Mouse (Mus musculus) CH12.LX (cell line): ENCODE results near the gene Smcr8. TPM values are rescaled to one million over a fixed set of nuclear protein-coding genes. Genes with fewer than 3 reads are reported as not detected.

Experiments used
- DNase-seq: peaks from one replicate; pipeline ENCODE4 v3.0.0-alpha.2; 2013; ENCODE audit errors: extremely low read depth
- H3K27ac ChIP-seq: 2 replicates; pipeline ENCODE4 v1.5.1; 2012; ENCODE audit warnings: low read depth, mild to moderate bottlenecking, control low read depth, moderate library complexity; ENCODE audit not compliant: insufficient read depth
- H3K27me3 ChIP-seq: replicated peaks from 2 replicates; pipeline ENCODE3; 2012; ENCODE audit warnings: inconsistent platforms
- H3K36me3 ChIP-seq, 2 experiments: replicated peaks in 1 of 2; 2 replicates each; pipeline versions ENCODE3 to v1.6.1; 2012; ENCODE audit warnings: inconsistent platforms in 1 of 2, low read length in 1 of 2, mild to moderate bottlenecking in 1 of 2, mixed read lengths in 1 of 2, moderate library complexity in 1 of 2; ENCODE audit not compliant: control insufficient read depth in 1 of 2, insufficient read depth in 1 of 2
- H3K4me1 ChIP-seq, 2 experiments: 2 replicates each; pipeline ENCODE4 v1.6.1; 2012; ENCODE audit warnings: inconsistent platforms in 1 of 2, moderate library complexity in 1 of 2; ENCODE audit not compliant: insufficient read depth in 2 of 2, control insufficient read depth in 1 of 2
- H3K4me2 ChIP-seq: 2 replicates; pipeline ENCODE4 v1.6.1; 2012; ENCODE audit warnings: low read depth, mild to moderate bottlenecking, control low read depth; ENCODE audit not compliant: poor library complexity, insufficient read depth, severe bottlenecking
- H3K4me3 ChIP-seq, 3 experiments: fragments of 150-350 bp in 1 of 3; sonication (generic) in 1 of 3; replicated peaks in 1 of 3; 2 replicates each; pipeline versions ENCODE3 to v1.5.1; 2011 to 2012; ENCODE audit warnings: low read depth in 2 of 3, low read length in 2 of 3, mild to moderate bottlenecking in 2 of 3, moderate library complexity in 2 of 3, control low read depth in 1 of 3, improper control_type of control experiment in 1 of 3, inconsistent platforms in 1 of 3, mixed read lengths in 1 of 3; ENCODE audit not compliant: poor library complexity in 1 of 3
- H3K79me2 ChIP-seq: replicated peaks from 2 replicates; pipeline ENCODE4 v1.6.1; 2012; ENCODE audit warnings: mild to moderate bottlenecking, moderate library complexity; ENCODE audit not compliant: control insufficient read depth, poor library complexity, insufficient read depth, severe bottlenecking; ENCODE audit errors: extremely low read depth
- H3K9ac ChIP-seq: 2 replicates; pipeline ENCODE4 v1.6.1; 2012; ENCODE audit warnings: low read depth, mild to moderate bottlenecking, control low read depth, moderate library complexity; ENCODE audit not compliant: insufficient read depth
- H3K9me3 ChIP-seq: replicated peaks from 2 replicates; pipeline ENCODE3; 2012; ENCODE audit warnings: low read length, inconsistent platforms, mixed read lengths
- BHLHE40 ChIP-seq: IDR thresholded peaks from 2 replicates; pipeline ENCODE4 v1.6.1; 2011; ENCODE audit warnings: mild to moderate bottlenecking, low read depth, low read length, improper control_type of control experiment
- CHD1 ChIP-seq: IDR thresholded peaks from 2 replicates; pipeline ENCODE4 v1.6.1; 2012; ENCODE audit warnings: low read depth, low read length, improper control_type of control experiment, inconsistent platforms
- CTCF ChIP-seq, 2 experiments: IDR thresholded peaks in 1 of 2; conservative IDR thresholded peaks in 1 of 2; 2 replicates each; pipeline ENCODE4 v1.5.1; 2011 to 2012; ENCODE audit warnings: low read depth in 2 of 2, low read length in 2 of 2, improper control_type of control experiment in 1 of 2, inconsistent platforms in 1 of 2, mild to moderate bottlenecking in 1 of 2, moderate library complexity in 1 of 2
- E2F4 ChIP-seq: IDR thresholded peaks from 2 replicates; pipeline ENCODE4 v1.6.1; 2011; ENCODE audit warnings: low read depth, low read length, improper control_type of control experiment; ENCODE audit not compliant: insufficient replicate concordance
- ELF1 ChIP-seq: IDR thresholded peaks from 2 replicates; pipeline ENCODE4 v1.6.1; 2014; ENCODE audit warnings: low read depth, mild to moderate bottlenecking, inconsistent platforms, low read length, improper control_type of control experiment
- EP300 ChIP-seq: IDR thresholded peaks from 2 replicates; pipeline ENCODE4 v1.6.1; 2011; ENCODE audit warnings: low read length, improper control_type of control experiment
- ETS1 ChIP-seq: conservative IDR thresholded peaks from 2 replicates; pipeline ENCODE4 v1.6.1; 2012; ENCODE audit warnings: low read depth, mild to moderate bottlenecking, inconsistent platforms, low read length, improper control_type of control experiment, moderate library complexity
- GABPA ChIP-seq: IDR thresholded peaks from 2 replicates; pipeline ENCODE4 v1.6.1; 2012; ENCODE audit warnings: low read depth, low read length, improper control_type of control experiment, inconsistent platforms; ENCODE audit not compliant: insufficient replicate concordance
- IRF4 ChIP-seq: IDR thresholded peaks from 2 replicates; pipeline ENCODE4 v1.6.1; 2014; ENCODE audit warnings: low read depth, mild to moderate bottlenecking, inconsistent platforms, low read length, improper control_type of control experiment
- JUN ChIP-seq: IDR thresholded peaks from 2 replicates; pipeline ENCODE4 v1.6.1; 2011; ENCODE audit warnings: low read depth, mild to moderate bottlenecking, low read length, improper control_type of control experiment, moderate library complexity; ENCODE audit not compliant: insufficient read depth
- MAFK ChIP-seq: IDR thresholded peaks from 2 replicates; pipeline ENCODE4 v1.6.1; 2011; ENCODE audit warnings: low read length, improper control_type of control experiment; ENCODE audit not compliant: insufficient replicate concordance
- MAX ChIP-seq: IDR thresholded peaks from 2 replicates; pipeline ENCODE4 v1.6.1; 2011; ENCODE audit warnings: low read length, improper control_type of control experiment
- MEF2A ChIP-seq: IDR thresholded peaks from 2 replicates; pipeline ENCODE4 v1.6.1; 2014; ENCODE audit warnings: low read depth, mild to moderate bottlenecking, inconsistent platforms, low read length, improper control_type of control experiment, borderline replicate concordance
- MXI1 ChIP-seq: IDR thresholded peaks from 2 replicates; pipeline ENCODE4 v1.6.1; 2011; ENCODE audit warnings: mild to moderate bottlenecking, low read depth, low read length, improper control_type of control experiment
- MYC ChIP-seq: IDR thresholded peaks from 2 replicates; pipeline ENCODE4 v1.6.1; 2011; ENCODE audit warnings: low read depth, mild to moderate bottlenecking, improper control_type of control experiment, low read length
- NRF1 ChIP-seq: IDR thresholded peaks from 2 replicates; pipeline ENCODE4 v1.6.1; 2014; ENCODE audit warnings: low read depth, mild to moderate bottlenecking, inconsistent platforms, low read length, improper control_type of control experiment, moderate library complexity
- PAX5 ChIP-seq: IDR thresholded peaks from 2 replicates; pipeline ENCODE4 v1.6.1; 2012; ENCODE audit warnings: low read length, inconsistent platforms, mixed read lengths
- POLR2A ChIP-seq: IDR thresholded peaks from 2 replicates; pipeline ENCODE4 v1.6.1; 2011; ENCODE audit warnings: low read depth, mild to moderate bottlenecking, improper control_type of control experiment, low read length
- POLR2AphosphoS2 ChIP-seq: IDR thresholded peaks from 2 replicates; pipeline ENCODE4 v1.6.1; 2011; ENCODE audit warnings: low read depth, low read length, improper control_type of control experiment
- RAD21 ChIP-seq: IDR thresholded peaks from 2 replicates; pipeline ENCODE4 v1.6.1; 2011; ENCODE audit warnings: low read depth, mild to moderate bottlenecking, low read length, improper control_type of control experiment, moderate library complexity
- RCOR1 ChIP-seq: conservative IDR thresholded peaks from 2 replicates; pipeline ENCODE4 v1.6.1; 2012; ENCODE audit warnings: low read depth, mild to moderate bottlenecking, inconsistent platforms, low read length, improper control_type of control experiment
- SIN3A ChIP-seq: IDR thresholded peaks from 2 replicates; pipeline ENCODE4 v1.6.1; 2012; ENCODE audit warnings: low read length, improper control_type of control experiment, inconsistent platforms
- SMC3 ChIP-seq: IDR thresholded peaks from 2 replicates; pipeline ENCODE4 v1.6.1; 2011; ENCODE audit warnings: low read depth, low read length, improper control_type of control experiment
- TCF12 ChIP-seq: IDR thresholded peaks from 2 replicates; pipeline ENCODE4 v1.6.1; 2014; ENCODE audit warnings: low read depth, mild to moderate bottlenecking, inconsistent platforms, low read length, improper control_type of control experiment
- UBTF ChIP-seq: IDR thresholded peaks from 2 replicates; pipeline ENCODE4 v1.6.1; 2012; ENCODE audit warnings: low read depth, mild to moderate bottlenecking, inconsistent platforms, low read length, improper control_type of control experiment, moderate library complexity
- USF1 ChIP-seq: IDR thresholded peaks from 2 replicates; pipeline ENCODE4 v1.6.1; 2014; ENCODE audit warnings: low read depth, mild to moderate bottlenecking, inconsistent platforms, low read length, improper control_type of control experiment
- USF2 ChIP-seq: conservative IDR thresholded peaks from 2 replicates; pipeline ENCODE4 v1.6.1; 2011; ENCODE audit warnings: low read depth, low read length, improper control_type of control experiment
- ZC3H11A ChIP-seq: IDR thresholded peaks from 2 replicates; pipeline ENCODE4 v1.6.1; 2012; ENCODE audit warnings: low read depth, mild to moderate bottlenecking, inconsistent platforms, low read length, improper control_type of control experiment
- ZMIZ1 ChIP-seq: IDR thresholded peaks from 2 replicates; pipeline ENCODE4 v1.6.1; 2012; ENCODE audit warnings: low read depth, mild to moderate bottlenecking, inconsistent platforms, low read length, improper control_type of control experiment
- ZNF384 ChIP-seq: IDR thresholded peaks from 2 replicates; pipeline ENCODE4 v1.6.1; 2012; ENCODE audit warnings: low read depth, low read length, improper control_type of control experiment, inconsistent platforms
- dilution Hi-C: fragments of 300-500 bp; cut with MboI; formaldehyde crosslinking; loops from 2 replicates; pipeline ENCODE4 v1.14.3; 2020; ENCODE audit warnings: low sequenced_read_pairs; ENCODE audit not compliant: extremely low pct_unique_long_range_greater_than_20kb, extremely low pct_ligation_motif_present
- in situ Hi-C: fragments of 300-500 bp; cut with MboI; formaldehyde crosslinking; loops from 3 replicates; pipeline ENCODE4 v1.14.3; 2019; ENCODE audit warnings: low sequenced_read_pairs, low pct_ligation_motif_present, low pct_unique_long_range_greater_than_20kb, mixed read lengths
- polyA plus RNA-seq: library from polyadenylated mRNA; unstranded; fragments of >175 nt; gene quantifications from 2 replicates; pipeline ENCODE4 v1.2.1, GENCODE M21; 2012; ENCODE audit warnings: low read depth; ENCODE audit not compliant: insufficient read length
- total RNA-seq, 2 experiments: library from RNA; depleted of rRNA; stranded (reverse); fragments of 300-350 nt in 1 of 2; fragments of >200 nt in 1 of 2; gene quantifications; 2 replicates each; pipeline ENCODE4 v1.2.3; 2012 to 2014

Gene Smcr8
- total and polyA plus RNA-seq, 3 experiments: 11.0 to 27.5 (median 22.4) TPM

DNA sequence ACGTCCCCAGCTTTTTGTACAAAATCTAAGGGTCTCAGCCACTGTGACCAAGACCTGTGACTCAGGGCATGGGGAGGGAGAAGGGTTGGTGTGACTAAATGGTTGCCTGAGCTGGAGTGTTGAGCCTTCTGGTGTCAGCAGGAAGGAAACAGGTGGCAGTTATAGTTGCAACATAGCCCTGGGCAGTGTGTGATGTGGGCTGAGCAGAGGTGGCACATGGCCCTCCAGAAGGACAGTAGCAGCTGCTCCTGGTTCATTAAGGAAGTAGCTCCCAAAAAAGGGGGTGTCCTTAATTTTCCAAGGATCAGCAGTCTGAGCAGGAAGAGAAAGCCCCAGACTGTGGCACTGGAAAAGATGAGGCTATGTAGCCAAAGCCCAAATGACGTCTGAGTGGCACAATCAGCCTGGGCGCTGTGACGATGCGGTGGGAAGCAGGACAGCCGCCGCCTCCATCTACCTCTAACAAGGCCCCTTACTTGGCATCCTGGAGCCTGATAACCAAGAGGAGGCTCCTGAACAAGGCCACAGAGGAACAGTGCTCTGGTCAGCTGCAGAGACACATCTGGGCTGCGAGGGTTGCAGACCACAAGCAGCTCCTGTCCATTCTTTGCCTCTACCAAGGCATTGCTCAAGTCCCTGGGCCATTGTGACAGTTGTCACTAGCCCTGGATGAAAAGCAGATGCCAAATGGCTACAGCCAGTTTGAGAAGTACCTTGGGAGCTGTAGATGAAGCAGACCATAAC, 7.0 kb downstream of the Smcr8 start:
- no peak for TF ChIP-seq ZNF384
- TF ChIP-seq IRF4: no peak
- no peak for TF ChIP-seq NRF1
- no peak for TF ChIP-seq TCF12
- TF ChIP-seq SMC3: no peak
- TF ChIP-seq ELF1: no peak
- in situ Hi-C loops: no loop called here
- H3K36me3 ChIP-seq: peaks cover 67 to 95% of the 10 kb centered on the region in 2 experiments

DNA sequence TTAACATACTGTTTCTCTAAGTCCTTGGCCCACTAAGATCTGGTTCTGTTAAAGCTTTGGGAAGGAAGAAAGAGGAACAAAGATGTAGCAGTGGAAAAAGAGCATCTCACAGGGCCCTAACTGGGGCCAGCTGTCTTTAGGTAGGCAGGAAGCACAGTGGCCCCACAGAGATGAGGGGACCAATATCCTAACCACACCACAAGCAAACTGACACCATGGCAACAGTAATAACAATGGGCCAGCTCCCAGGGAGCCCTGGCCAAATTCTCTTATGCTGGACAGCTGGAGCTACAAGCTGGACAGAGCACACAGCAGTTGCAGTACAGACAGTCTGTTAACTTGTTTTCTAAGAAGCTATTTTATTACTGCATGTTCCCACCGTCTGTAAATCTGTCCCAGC, 10.3 kb downstream of the Smcr8 start:
- Histone ChIP-seq H3K36me3 (peaks cover 79 to 94% of the 10 kb centered on the region in 2 experiments), H3K9me3 (no peaks in the 10 kb centered on the region), H3K79me2 (peaks cover 46% of the 10 kb centered on the region), H3K27ac (0 out of 2 replicates have a peak overlapping the region, but pooled peaks have one; percentile 3), H3K9ac (no peak overlapping the region), H3K4me3 (no peak overlapping the region), H3K4me1 (peaks cover 7 to 56% of the 10 kb centered on the region in 2 experiments; a peak in 3 of 4 replicates), H3K27me3 (no peaks in the 10 kb centered on the region), H3K4me2 (no peak overlapping the region)
- in situ Hi-C loops (no loop called here), dilution Hi-C loops (no loop called here)
- peak; percentile 80 for DNase-seq
- TF ChIP-seq SIN3A: peak; percentile 53; the same call in 1 of the 2 replicates
- TF ChIP-seq MAX: no peak
- TF ChIP-seq ZMIZ1: no peak; the same call in 1 of the 2 replicates
- no peak for TF ChIP-seq CTCF (conservative IDR thresholded peaks at IDR 0.05 in 1 of 2, IDR thresholded peaks at IDR 0.05 in 1 of 2; ENCODE audit: low read depth in 2 of 2, low read length in 2 of 2)
- TF ChIP-seq GABPA: no peak
- no peak for TF ChIP-seq SMC3
- no peak for TF ChIP-seq ZC3H11A
- TF ChIP-seq ELF1: peak; percentile 10; the same call in 1 of the 2 replicates
- TF ChIP-seq CHD1: no peak
- peak; percentile 50; the same call in 1 of the 2 replicates for TF ChIP-seq TCF12
- TF ChIP-seq RAD21: no peak
- TF ChIP-seq UBTF: no peak
- no peak for TF ChIP-seq E2F4
- TF ChIP-seq PAX5: no peak
- peak; percentile 91 for TF ChIP-seq EP300
- peak; percentile 33; the same call in 1 of the 2 replicates for TF ChIP-seq POLR2A
- TF ChIP-seq MAFK: no peak
- no peak for TF ChIP-seq ZNF384
- peak; percentile 57; the same call in 1 of the 2 replicates for TF ChIP-seq IRF4
- no peak for TF ChIP-seq USF1
- peak; percentile 52 for TF ChIP-seq ETS1
- TF ChIP-seq USF2: no peak
- TF ChIP-seq BHLHE40: no peak
- no peak; the same call in none of the 2 replicates for TF ChIP-seq POLR2AphosphoS2
- no peak for TF ChIP-seq JUN
- no peak for TF ChIP-seq MEF2A
- no peak for TF ChIP-seq NRF1
- 0 out of 2 replicates have a peak, but pooled peaks have one; percentile 29 for TF ChIP-seq MXI1
- 0 out of 2 replicates have a peak, but pooled peaks have one; percentile 37 for TF ChIP-seq RCOR1
- TF ChIP-seq MYC: no peak

More for the DNA sequence above, 7.0 kb downstream of the Smcr8 start:
- H3K27me3 ChIP-seq: no peaks in the 10 kb centered on the region
- no peak for DNase-seq
- H3K4me2 ChIP-seq: no peak overlapping the region
- H3K79me2 ChIP-seq: peaks cover 76% of the 10 kb centered on the region
- no peak overlapping the region for H3K4me3 ChIP-seq
- dilution Hi-C loops: no loop called here
- no peaks in the 10 kb centered on the region for H3K9me3 ChIP-seq
- H3K27ac ChIP-seq: no peak overlapping the region
- peaks cover 10 to 86% of the 10 kb centered on the region in 2 experiments for H3K4me1 ChIP-seq
- no peak overlapping the region for H3K9ac ChIP-seq
